Mouse (Mus musculus): ENCODE results near the gene Lrrc75b. TPM values are rescaled to one million over a fixed set of nuclear protein-coding genes. Genes with fewer than 3 reads are reported as not detected.
"Not testable (repeated sequence)": the region's sequence is repeated elsewhere in the genome, so short reads cannot be mapped to it uniquely, and the experiment has no call there.

Lrrc75b gene
- polyA plus RNA-seq, 1 experiment = 8.9 TPM

- no peak overlapping the region for H3K4me3 ChIP-seq (ENCODE audit: insufficient read depth, low read length)
- peaks cover 7% of the 10 kb centered on the region; the same call in 1 of the 2 replicates for H3K4me1 ChIP-seq (ENCODE audit: control insufficient read depth, insufficient read depth, low read length)
- TF ChIP-seq CTCF (IDR thresholded peaks at IDR 0.05; ENCODE audit: extremely low read depth, insufficient read depth, low read length) = no peak
- TF ChIP-seq POLR2A (IDR thresholded peaks at IDR 0.05; ENCODE audit: extremely low read depth, insufficient read depth, low read length) = no peak
- H3K27ac ChIP-seq (ENCODE audit: insufficient read depth, low read length) = no peak overlapping the region
Measured at GRCm38 (mm10) chr10:75513306-75514067, 46.6 kb downstream of the Lrrc75b start.

GRCm38 (mm10) chr10:75512796-75513195, 47.3 kb downstream of the Lrrc75b start:
- TF ChIP-seq CTCF (IDR thresholded peaks at IDR 0.05; ENCODE audit: extremely low read depth, insufficient read depth, low read length) = no peak
- no peak for TF ChIP-seq POLR2A (IDR thresholded peaks at IDR 0.05; ENCODE audit: extremely low read depth, insufficient read depth, low read length)
- H3K4me1 ChIP-seq (ENCODE audit: control insufficient read depth, insufficient read depth, low read length) = peaks cover 7% of the 10 kb centered on the region; the same call in 1 of the 2 replicates
- no peak overlapping the region for H3K4me3 ChIP-seq (ENCODE audit: insufficient read depth, low read length)
- no peak overlapping the region for H3K27ac ChIP-seq (ENCODE audit: insufficient read depth, low read length)

GRCm38 (mm10) chr10:75511897-75512296, 48.2 kb downstream of the Lrrc75b start:
- Histone ChIP-seq H3K4me3 (ENCODE audit: insufficient read depth, low read length) (no peak overlapping the region), H3K27ac (ENCODE audit: insufficient read depth, low read length) (no peak overlapping the region), H3K4me1 (ENCODE audit: control insufficient read depth, insufficient read depth, low read length) (peaks cover 7% of the 10 kb centered on the region; the same call in 1 of the 2 replicates)
- TF ChIP-seq CTCF (IDR thresholded peaks at IDR 0.05; ENCODE audit: extremely low read depth, insufficient read depth, low read length) (no peak), POLR2A (IDR thresholded peaks at IDR 0.05; ENCODE audit: extremely low read depth, insufficient read depth, low read length) (no peak)

GRCm38 (mm10) chr10:75511060-75511459, 49.1 kb downstream of the Lrrc75b start:
- H3K4me1 ChIP-seq (ENCODE audit: control insufficient read depth, insufficient read depth, low read length) = peaks cover 3% of the 10 kb centered on the region; the same call in 1 of the 2 replicates
- no peak overlapping the region for H3K4me3 ChIP-seq (ENCODE audit: insufficient read depth, low read length)
- H3K27ac ChIP-seq (ENCODE audit: insufficient read depth, low read length) = no peak overlapping the region
- TF ChIP-seq CTCF (IDR thresholded peaks at IDR 0.05; ENCODE audit: extremely low read depth, insufficient read depth, low read length) (no peak), POLR2A (IDR thresholded peaks at IDR 0.05; ENCODE audit: extremely low read depth, insufficient read depth, low read length) (no peak)

GRCm38 (mm10) chr10:75510446-75510845, 49.7 kb downstream of the Lrrc75b start:
- no peaks in the 10 kb centered on the region for H3K4me1 ChIP-seq (ENCODE audit: control insufficient read depth, insufficient read depth, low read length)
- TF ChIP-seq POLR2A (IDR thresholded peaks at IDR 0.05; ENCODE audit: extremely low read depth, insufficient read depth, low read length) (no peak), CTCF (IDR thresholded peaks at IDR 0.05; ENCODE audit: extremely low read depth, insufficient read depth, low read length) (no peak)
- no peak overlapping the region for H3K4me3 ChIP-seq (ENCODE audit: insufficient read depth, low read length)

GRCm38 (mm10) chr10:75505928-75506327, 54.2 kb downstream of the Lrrc75b start:
- not testable (repeated sequence) for H3K27ac ChIP-seq (ENCODE audit: insufficient read depth, low read length); H3K4me1 ChIP-seq (ENCODE audit: control insufficient read depth, insufficient read depth, low read length); H3K4me3 ChIP-seq (ENCODE audit: insufficient read depth, low read length)

More at GRCm38 (mm10) chr10:75510446-75510845, 49.7 kb downstream of the Lrrc75b start:
- H3K27ac ChIP-seq (ENCODE audit: insufficient read depth, low read length) = no peak overlapping the region

- Histone ChIP-seq H3K4me1 (ENCODE audit: control insufficient read depth, insufficient read depth, low read length) (no peaks in the 10 kb centered on the region), H3K27ac (ENCODE audit: insufficient read depth, low read length) (no peak overlapping the region), H3K4me3 (ENCODE audit: insufficient read depth, low read length) (no peak overlapping the region)
- TF ChIP-seq CTCF (IDR thresholded peaks at IDR 0.05; ENCODE audit: extremely low read depth, insufficient read depth, low read length) (no peak), POLR2A (IDR thresholded peaks at IDR 0.05; ENCODE audit: extremely low read depth, insufficient read depth, low read length) (no peak)
Measured at GRCm38 (mm10) chr10:75505130-75505495, 55.0 kb downstream of the Lrrc75b start.

GRCm38 (mm10) chr10:75504234-75505129, 55.6 kb downstream of the Lrrc75b start:
- Histone ChIP-seq H3K4me3 (ENCODE audit: insufficient read depth, low read length) (no peak overlapping the region), H3K4me1 (ENCODE audit: control insufficient read depth, insufficient read depth, low read length) (no peaks in the 10 kb centered on the region), H3K27ac (ENCODE audit: insufficient read depth, low read length) (no peak overlapping the region)
- no peak for TF ChIP-seq CTCF (IDR thresholded peaks at IDR 0.05; ENCODE audit: extremely low read depth, insufficient read depth, low read length)
- TF ChIP-seq POLR2A (IDR thresholded peaks at IDR 0.05; ENCODE audit: extremely low read depth, insufficient read depth, low read length) = no peak

- Histone ChIP-seq H3K27ac (ENCODE audit: insufficient read depth, low read length) (no peak overlapping the region), H3K4me3 (ENCODE audit: insufficient read depth, low read length) (no peak overlapping the region), H3K4me1 (ENCODE audit: control insufficient read depth, insufficient read depth, low read length) (no peaks in the 10 kb centered on the region)
- TF ChIP-seq CTCF (IDR thresholded peaks at IDR 0.05; ENCODE audit: extremely low read depth, insufficient read depth, low read length) (no peak), POLR2A (IDR thresholded peaks at IDR 0.05; ENCODE audit: extremely low read depth, insufficient read depth, low read length) (no peak)
Measured at GRCm38 (mm10) chr10:75503692-75504091, 56.4 kb downstream of the Lrrc75b start.
